Mouse (Mus musculus) heart, adult 2 months (tissue): ENCODE data around the gene Ddx54. TPM values are rescaled to one million over a fixed set of nuclear protein-coding genes. Genes with fewer than 3 reads are reported as not detected.

Source experiments
- DNase-seq, 2 experiments: peaks; one replicate each; pipeline ENCODE4 v3.0.0; 2021
- H3K27ac ChIP-seq: fragments of 200-600 bp; 2 replicates; pipeline ENCODE4 v1.8.1; 2022
- H3K27me3 ChIP-seq: fragments of 200-500 bp; 2 replicates; pipeline ENCODE4 v1.6.1; 2012; ENCODE audit warnings: mild to moderate bottlenecking, low read length, inconsistent platforms, mixed read lengths; ENCODE audit not compliant: control insufficient read depth, insufficient read depth
- H3K36me3 ChIP-seq: fragments of 200-500 bp; 2 replicates; pipeline ENCODE4 v1.6.1; 2012; ENCODE audit warnings: low read length, inconsistent platforms; ENCODE audit not compliant: control insufficient read depth, insufficient read depth
- H3K4me1 ChIP-seq: fragments of 200-500 bp; 2 replicates; pipeline ENCODE4 v1.6.1; 2011; ENCODE audit warnings: low read length; ENCODE audit not compliant: control insufficient read depth, insufficient read depth
- H3K4me3 ChIP-seq: fragments of 200-600 bp; 2 replicates; pipeline ENCODE4 v1.8.1; 2022
- H3K79me2 ChIP-seq: fragments of 200-500 bp; replicated peaks from 2 replicates; pipeline ENCODE4 v1.6.1; 2012; ENCODE audit warnings: mild to moderate bottlenecking, inconsistent platforms, low read length, moderate library complexity, mixed read lengths; ENCODE audit not compliant: control insufficient read depth, insufficient read depth
- H3K9ac ChIP-seq: fragments of 200-500 bp; 2 replicates; pipeline ENCODE4 v1.6.1; 2012; ENCODE audit warnings: low read depth, mild to moderate bottlenecking, control low read depth, inconsistent platforms, low read length, mixed read lengths
- CTCF ChIP-seq: fragments of 200-600 bp; IDR thresholded peaks from 2 replicates; pipeline ENCODE4 v1.8.1; 2022; ENCODE audit warnings: antibody characterized with exemption, mild to moderate bottlenecking, moderate library complexity
- EP300 ChIP-seq: fragments of 200-500 bp; IDR thresholded peaks from 2 replicates; pipeline ENCODE4 v1.6.1; 2011; ENCODE audit warnings: low read depth, low read length, control low read depth; ENCODE audit not compliant: insufficient read depth
- POLR2A ChIP-seq: fragments of 200-500 bp; IDR thresholded peaks from 2 replicates; pipeline ENCODE4 v1.6.1; 2011; ENCODE audit warnings: mild to moderate bottlenecking, low read depth, low read length, control low read depth; ENCODE audit not compliant: insufficient read depth
- WGBS: fragments of 180-500 bp; shearing (Covaris S2); methylation state at CpG from one replicate; pipeline ENCODE4 v1.1.7; 2018; 5-methylcytosine and 5-hydroxymethylcytosine counted together
- intact Hi-C: fragments of 180-260 bp; cut with DNase I; formaldehyde crosslinking; loops from one replicate; pipeline ENCODE4 v1.15.1; 2025
- polyA plus RNA-seq: library from polyadenylated mRNA; depleted of rRNA; stranded (reverse); fragments of >200 nt; gene quantifications from 2 replicates; pipeline ENCODE4 v1.2.3, GENCODE M21; 2012
- total RNA-seq, 2 experiments: library from RNA; stranded (reverse); gene quantifications; 2 replicates each; pipeline ENCODE4 v1.2.3; 2021

The Ddx54 gene
- total and polyA plus RNA-seq, 3 experiments: 16.2 to 22.5 (median 21.4) TPM

DNA sequence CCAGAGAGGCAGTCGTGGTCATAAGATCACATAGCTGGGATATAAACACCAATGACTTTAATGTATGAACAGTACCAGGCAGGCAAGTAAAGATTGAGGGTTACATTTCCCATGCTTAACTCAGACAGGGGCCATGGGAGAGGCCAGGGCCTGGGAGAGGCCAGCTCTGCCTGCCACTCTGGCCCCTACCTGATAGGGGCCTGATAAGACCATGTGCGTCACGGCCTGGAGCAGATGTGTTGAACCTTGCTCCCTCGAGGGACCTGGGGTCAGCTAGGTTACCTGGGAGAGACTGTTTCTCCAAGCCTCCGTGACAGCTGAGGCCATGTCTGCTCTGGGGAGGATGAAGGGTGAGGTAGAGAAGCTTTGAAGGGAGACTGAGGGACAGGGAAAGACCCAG is 38.7 kb downstream of the Ddx54 start:
- 0 out of 2 replicates have a peak, but pooled peaks cover 1% of the 10 kb centered on the region for H3K4me1 ChIP-seq
- H3K9ac ChIP-seq: no peak overlapping the region
- intact Hi-C loops: no loop called here
- H3K27ac ChIP-seq: no peak overlapping the region
- H3K4me3 ChIP-seq: no peak overlapping the region
- H3K79me2 ChIP-seq: no peaks in the 10 kb centered on the region
- 47% methylated on average over 5 of the region's 5 CpGs for WGBS
- TF ChIP-seq EP300: no peak
- no peak for TF ChIP-seq POLR2A
- TF ChIP-seq CTCF: no peak
- no peak for DNase-seq
- H3K36me3 ChIP-seq: no peaks in the 10 kb centered on the region
- peaks cover 4% of the 10 kb centered on the region for H3K27me3 ChIP-seq

DNA sequence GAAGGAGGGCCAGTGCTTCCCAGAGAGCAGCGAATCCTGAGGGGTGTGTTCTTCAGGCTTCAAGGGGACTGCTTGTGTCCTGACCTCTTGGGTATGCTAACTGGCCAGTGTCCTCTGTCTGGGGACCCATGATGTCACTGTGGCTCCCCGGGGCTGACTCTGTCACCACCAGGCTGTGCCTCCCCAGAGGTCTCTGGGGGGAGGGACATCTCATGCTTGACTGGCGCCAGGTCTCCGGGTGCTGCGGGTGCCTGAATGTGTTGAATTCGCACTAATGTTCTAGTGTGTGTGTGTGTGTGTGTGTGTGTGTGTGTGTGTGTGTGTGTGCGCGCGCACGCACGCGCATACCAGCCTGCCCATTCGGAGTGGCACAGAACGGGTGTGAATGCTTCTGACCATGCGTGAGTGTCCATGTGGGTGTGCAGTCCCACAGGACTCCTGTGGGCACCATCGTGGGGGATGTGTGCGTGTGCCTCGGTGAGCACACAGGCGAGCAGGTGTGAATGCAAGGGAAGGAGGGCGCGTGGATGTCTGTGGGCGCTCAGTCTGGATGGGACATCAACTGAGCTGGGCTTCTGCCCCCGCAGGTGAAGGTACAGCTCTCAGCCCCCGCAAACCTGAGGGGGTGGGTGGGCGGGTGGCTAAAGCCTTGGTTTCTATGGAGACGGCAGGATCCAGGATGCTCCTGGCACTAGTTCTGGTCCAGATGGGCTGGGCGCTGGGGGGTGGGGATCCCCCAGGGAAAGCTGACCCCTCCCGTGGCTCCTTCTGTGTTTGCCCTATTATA is 40.6 kb downstream of the Ddx54 start:
- H3K27me3 ChIP-seq: peaks cover 4% of the 10 kb centered on the region
- 81% methylated on average over 28 of the region's 28 CpGs for WGBS

DNA sequence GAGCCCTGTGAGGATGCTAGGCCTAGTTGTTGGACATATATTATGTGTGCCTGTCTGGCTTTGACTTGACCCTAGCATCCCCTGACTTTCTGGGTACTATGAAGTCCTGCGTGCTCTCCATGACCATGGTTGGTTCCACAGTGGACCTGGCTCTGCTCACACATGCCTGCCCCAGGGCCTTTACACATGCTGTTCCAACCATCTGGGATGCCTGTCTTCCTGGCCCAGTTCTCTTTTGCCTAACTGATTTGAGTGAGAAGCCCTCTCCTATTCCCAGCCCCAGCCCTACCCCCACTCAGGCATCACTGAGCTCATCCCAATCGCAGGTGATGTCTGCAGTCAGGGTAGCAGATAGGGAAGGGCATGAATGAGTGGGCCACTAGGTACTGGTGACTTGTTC is 41.3 kb downstream of the Ddx54 start:
- Histone ChIP-seq H3K4me3 (no peak overlapping the region), H3K9ac (no peak overlapping the region), H3K27ac (no peak overlapping the region), H3K27me3 (peaks cover 1% of the 10 kb centered on the region; the same call in 1 of the 2 replicates), H3K79me2 (no peaks in the 10 kb centered on the region), H3K4me1 (no peaks in the 10 kb centered on the region), H3K36me3 (no peaks in the 10 kb centered on the region)
- WGBS: 92% methylated on average over 2 of the region's 2 CpGs
- TF ChIP-seq CTCF: no peak
- TF ChIP-seq EP300: no peak
- TF ChIP-seq POLR2A: no peak
- DNase-seq: no peak
- intact Hi-C loops: no loop called here

More for the DNA sequence above, 40.6 kb downstream of the Ddx54 start:
- Histone ChIP-seq H3K9ac (no peak overlapping the region), H3K27ac (no peak overlapping the region), H3K79me2 (no peaks in the 10 kb centered on the region), H3K4me1 (0 out of 2 replicates have a peak, but pooled peaks cover 1% of the 10 kb centered on the region), H3K36me3 (no peaks in the 10 kb centered on the region), H3K4me3 (no peak overlapping the region)
- intact Hi-C loops: no loop called here
- no peak for DNase-seq
- no peak for TF ChIP-seq CTCF
- TF ChIP-seq EP300: no peak

DNA sequence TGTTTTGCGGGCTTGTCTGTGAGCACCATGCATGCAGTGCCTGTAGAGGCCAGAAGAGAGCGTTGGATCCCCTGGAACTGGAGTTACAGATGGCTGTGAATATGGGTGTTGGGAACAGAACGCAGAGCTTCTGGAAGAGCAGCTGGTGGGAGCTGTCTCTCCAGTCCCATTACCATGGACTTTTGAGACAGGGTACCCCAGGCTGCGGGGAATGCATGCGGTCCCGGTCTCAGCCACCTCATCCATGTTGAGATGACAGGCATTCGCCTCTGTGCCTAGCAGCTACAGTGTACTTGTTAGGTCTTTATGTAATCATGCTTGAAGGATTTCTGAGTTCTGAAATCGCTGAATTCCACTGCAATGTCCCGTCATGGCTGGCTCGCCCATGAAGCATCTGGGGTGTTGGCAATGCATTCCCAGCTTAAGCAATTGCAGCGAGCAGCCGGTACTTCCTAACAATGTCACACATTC is 43.8 kb downstream of the Ddx54 start:
- TF ChIP-seq CTCF: no peak
- TF ChIP-seq EP300: no peak
- no peak for TF ChIP-seq POLR2A
- Histone ChIP-seq H3K4me1 (no peaks in the 10 kb centered on the region), H3K27me3 (no peaks in the 10 kb centered on the region), H3K36me3 (no peaks in the 10 kb centered on the region), H3K4me3 (no peak overlapping the region), H3K79me2 (no peaks in the 10 kb centered on the region), H3K9ac (no peak overlapping the region), H3K27ac (no peak overlapping the region)
- intact Hi-C loops: no loop called here
- WGBS: 74% methylated on average over 12 of the region's 12 CpGs
- peak in 1 of 2 experiments; percentile 32 for DNase-seq

DNA sequence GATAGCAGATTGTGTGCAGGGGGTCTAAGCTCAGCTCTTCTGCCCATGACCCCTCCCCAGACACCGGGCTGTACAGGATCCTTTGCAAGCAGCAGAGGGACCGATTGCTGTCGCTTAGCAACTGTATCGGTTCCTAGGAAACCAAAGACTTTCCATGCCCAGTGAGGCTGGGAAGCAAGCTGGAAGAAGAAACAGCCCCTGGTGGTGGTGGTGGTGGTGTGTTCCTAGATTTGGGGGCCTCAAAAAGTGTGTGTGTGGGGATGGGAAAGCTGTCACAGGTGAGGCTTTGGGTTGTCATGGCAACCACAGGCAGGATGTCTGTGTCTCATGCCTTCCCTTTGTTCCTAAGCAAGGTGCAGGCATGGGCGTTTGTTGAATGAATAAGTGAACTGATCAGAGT is 48.3 kb downstream of the Ddx54 start:
- H3K4me1 ChIP-seq: no peaks in the 10 kb centered on the region
- no peak for DNase-seq
- no peaks in the 10 kb centered on the region for H3K36me3 ChIP-seq
- H3K27me3 ChIP-seq: no peaks in the 10 kb centered on the region
- 42% methylated on average over 5 of the region's 5 CpGs for WGBS
- no peak overlapping the region for H3K4me3 ChIP-seq
- no peak overlapping the region for H3K27ac ChIP-seq
- no peaks in the 10 kb centered on the region for H3K79me2 ChIP-seq
- TF ChIP-seq POLR2A: no peak
- no peak for TF ChIP-seq EP300
- TF ChIP-seq CTCF: no peak
- intact Hi-C loops: no loop called here
- no peak overlapping the region for H3K9ac ChIP-seq

DNA sequence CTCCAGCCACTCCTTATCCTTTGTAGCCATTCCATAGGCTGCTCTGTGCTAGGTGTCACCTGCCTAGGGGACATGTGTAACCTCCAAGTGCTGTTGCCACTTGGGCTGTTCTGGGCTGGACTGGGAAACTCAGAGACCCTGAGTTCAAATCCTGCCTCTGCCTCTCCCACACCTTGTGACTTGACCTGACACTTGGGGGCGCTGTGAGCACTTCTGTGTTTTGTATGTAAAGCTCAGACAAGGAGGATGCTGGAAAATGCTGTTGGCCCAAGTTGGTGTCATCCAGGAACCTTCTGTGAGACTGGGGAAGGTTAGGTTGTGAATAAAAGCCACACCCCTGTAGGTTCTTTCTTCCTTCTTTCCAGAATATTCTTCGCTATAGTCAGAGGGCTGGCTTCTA is 52.3 kb downstream of the Ddx54 start:
- Histone ChIP-seq H3K27ac (no peak overlapping the region), H3K4me1 (no peaks in the 10 kb centered on the region), H3K4me3 (no peak overlapping the region), H3K36me3 (no peaks in the 10 kb centered on the region), H3K79me2 (no peaks in the 10 kb centered on the region), H3K27me3 (no peaks in the 10 kb centered on the region), H3K9ac (no peak overlapping the region)
- DNase-seq: no peak
- 55% methylated on average over 2 of the region's 2 CpGs for WGBS
- intact Hi-C loops: no loop called here
- TF ChIP-seq EP300 (no peak), CTCF (no peak), POLR2A (no peak)
